Mouse (Mus musculus) MEL (cell line): Measurements from ENCODE around the gene Olfr643.

Experiments
- CTCF ChIP-seq, 3 experiments: IDR thresholded peaks in 2 of 3; conservative IDR thresholded peaks in 1 of 3; 2 replicates each; pipeline ENCODE4 v1.5.1; 2011 to 2012; ENCODE audit warnings: low read length in 3 of 3, low read depth in 2 of 3, mild to moderate bottlenecking in 2 of 3, improper control_type of control experiment in 1 of 3, inconsistent platforms in 1 of 3, mixed read lengths in 1 of 3, moderate library complexity in 1 of 3; ENCODE audit not compliant: control insufficient read depth in 1 of 3, insufficient read depth in 1 of 3, poor library complexity in 1 of 3, severe bottlenecking in 1 of 3
- ETS1 ChIP-seq: IDR thresholded peaks from 2 replicates; pipeline ENCODE4 v1.6.1; 2012; ENCODE audit warnings: low read depth, mild to moderate bottlenecking, inconsistent platforms, low read length, improper control_type of control experiment, moderate library complexity
- MAFK ChIP-seq: IDR thresholded peaks from 2 replicates; pipeline ENCODE4 v1.6.1; 2011; ENCODE audit warnings: low read depth, mild to moderate bottlenecking, low read length, improper control_type of control experiment, borderline replicate concordance
- MXI1 ChIP-seq: IDR thresholded peaks from 2 replicates; pipeline ENCODE4 v1.6.1; 2011; ENCODE audit warnings: mild to moderate bottlenecking, low read depth, low read length, improper control_type of control experiment
- POLR2A ChIP-seq, 2 experiments: IDR thresholded peaks; 2 replicates each; pipeline ENCODE4 v1.6.1; 2011 to 2012; ENCODE audit warnings: low read length in 2 of 2, mild to moderate bottlenecking in 2 of 2, control low read depth in 1 of 2, improper control_type of control experiment in 1 of 2, low read depth in 1 of 2, moderate library complexity in 1 of 2; ENCODE audit not compliant: control insufficient read depth in 1 of 2, insufficient read depth in 1 of 2, poor library complexity in 1 of 2
- USF1 ChIP-seq: IDR thresholded peaks from 2 replicates; pipeline ENCODE4 v1.6.1; 2014; ENCODE audit warnings: low read depth, mild to moderate bottlenecking, inconsistent platforms, low read length, improper control_type of control experiment, moderate library complexity
- ZKSCAN1 ChIP-seq: IDR thresholded peaks from 2 replicates; pipeline ENCODE4 v1.6.1; 2012; ENCODE audit warnings: low read depth, mild to moderate bottlenecking, inconsistent platforms, low read length, improper control_type of control experiment, moderate library complexity

DNA sequence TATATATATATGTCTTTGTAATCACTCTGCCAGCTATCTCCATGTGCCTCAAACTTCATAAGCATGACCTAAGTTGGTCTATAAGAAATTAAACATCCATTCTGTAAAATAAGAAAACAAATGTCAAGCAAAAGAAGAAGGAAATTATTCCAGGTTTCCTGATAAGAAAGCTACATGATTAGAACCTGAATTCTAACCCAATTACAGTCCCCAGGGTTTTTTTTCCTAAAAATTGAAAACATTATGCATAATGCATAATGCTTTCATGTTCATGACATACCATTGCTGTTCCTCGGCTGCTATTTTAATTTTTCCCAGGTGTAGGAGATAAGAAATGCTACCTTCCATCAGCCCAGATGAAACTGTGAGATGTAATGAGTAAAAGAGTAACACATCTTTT, 51.8 kb downstream of the Olfr643 start, which contains the start of gene Olfr645:
- TF ChIP-seq CTCF (IDR thresholded peaks at IDR 0.05 in 2 of 3, conservative IDR thresholded peaks at IDR 0.05 in 1 of 3; ENCODE audit: control insufficient read depth in 1 of 3, insufficient read depth in 1 of 3, low read depth in 2 of 3, low read length in 3 of 3, poor library complexity in 1 of 3, severe bottlenecking in 1 of 3): no peak
- no peak for TF ChIP-seq ZKSCAN1
- no peak for TF ChIP-seq USF1
- no peak for TF ChIP-seq MAFK
- TF ChIP-seq POLR2A (IDR thresholded peaks at IDR 0.05; ENCODE audit: control insufficient read depth in 1 of 2, insufficient read depth in 1 of 2, low read depth in 1 of 2, low read length in 2 of 2, poor library complexity in 1 of 2): no peak
- no peak for TF ChIP-seq MXI1
- no peak for TF ChIP-seq ETS1
